Mouse (Mus musculus): Measurements from ENCODE around the gene Calcoco1. TPM values are rescaled to one million over a fixed set of nuclear protein-coding genes. Genes with fewer than 3 reads are reported as not detected.

The Calcoco1 gene
- 9.6 and 11.3 TPM in 2 replicates for polyA plus RNA-seq (2012)

GRCm38 (mm10) chr15:102721980-102722475, at the start of gene Calcoco1:
TSS of gene Calcoco1 (minus strand) at chr15:102722178.
- no peak for TF ChIP-seq GATA1 (IDR thresholded peaks at IDR 0.05; ENCODE audit: low read length)

DNA sequence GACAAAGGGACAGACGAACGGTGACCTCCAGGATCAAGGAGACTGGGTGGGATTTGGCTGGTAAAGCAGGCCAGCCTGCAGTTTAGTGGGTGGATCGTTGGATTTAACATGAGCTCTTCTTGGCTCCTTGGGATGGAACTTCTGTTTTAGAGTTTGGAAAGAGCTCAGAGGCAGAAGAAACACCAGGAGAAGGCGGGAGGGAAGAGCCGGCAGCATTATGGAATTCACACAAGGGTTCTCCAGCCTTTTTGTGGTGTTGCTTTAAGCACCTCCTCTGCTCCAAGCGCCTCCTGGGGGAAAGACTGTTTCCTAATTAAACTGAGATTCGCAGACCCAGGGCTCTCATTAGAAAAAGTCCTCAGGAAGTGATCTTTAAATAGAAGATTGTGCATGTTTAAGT, 48.9 kb upstream of the Calcoco1 start:
- no peak for TF ChIP-seq GATA1 (IDR thresholded peaks at IDR 0.05; ENCODE audit: low read length)

DNA sequence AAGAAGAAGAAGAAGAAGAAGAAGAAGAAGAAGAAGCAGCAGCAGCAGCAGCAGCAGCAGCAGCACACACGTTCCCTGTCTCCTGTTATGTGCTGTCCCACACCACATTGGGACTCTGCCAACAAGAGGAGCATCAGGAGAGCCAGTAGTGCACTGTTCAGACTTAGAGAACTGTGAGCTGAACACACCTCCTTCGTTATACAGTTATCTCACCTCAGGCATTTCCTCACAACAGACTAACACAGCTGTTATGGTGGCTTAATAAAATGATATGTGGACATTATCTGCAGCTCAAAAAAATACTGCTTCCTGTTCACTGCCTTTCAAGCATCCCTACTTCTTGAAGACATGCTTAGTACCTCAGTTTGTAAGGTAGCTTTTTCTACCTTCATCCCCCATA, 43.2 kb upstream of the Calcoco1 start:
- TF ChIP-seq GATA1 (IDR thresholded peaks at IDR 0.05; ENCODE audit: low read length): no peak

GRCm38 (mm10) chr15:102761745-102762378, 39.9 kb upstream of the Calcoco1 start:
- TF ChIP-seq GATA1 (IDR thresholded peaks at IDR 0.05; ENCODE audit: low read length): no peak

- no peak for TF ChIP-seq GATA1 (IDR thresholded peaks at IDR 0.05; ENCODE audit: low read length)
Measured at GRCm38 (mm10) chr15:102757686-102758085, 35.7 kb upstream of the Calcoco1 start.

- no peak for TF ChIP-seq GATA1 (IDR thresholded peaks at IDR 0.05; ENCODE audit: low read length)
Measured at GRCm38 (mm10) chr15:102755053-102755452, 33.1 kb upstream of the Calcoco1 start.

DNA sequence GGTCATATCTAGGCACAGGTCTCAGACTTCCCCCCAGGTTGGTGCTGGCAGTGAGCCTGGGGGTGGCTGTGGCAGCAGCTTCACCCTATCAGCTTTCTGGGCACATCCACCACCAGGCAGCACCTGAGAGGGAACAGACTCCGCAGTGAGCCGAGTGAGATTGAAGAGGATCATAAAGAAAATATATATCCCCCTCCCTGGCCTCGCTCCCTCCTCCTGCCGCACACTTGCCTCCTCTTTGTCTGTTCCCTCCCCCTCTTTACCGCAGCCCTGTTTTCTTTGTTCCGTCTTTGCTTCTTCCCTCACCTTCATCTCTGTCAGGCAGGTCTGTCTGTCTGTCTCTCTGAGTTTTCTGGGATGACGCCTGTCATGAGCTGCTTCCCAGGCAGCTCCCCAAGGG, 32.4 kb upstream of the Calcoco1 start:
- TF ChIP-seq GATA1 (IDR thresholded peaks at IDR 0.05; ENCODE audit: low read length): no peak

DNA sequence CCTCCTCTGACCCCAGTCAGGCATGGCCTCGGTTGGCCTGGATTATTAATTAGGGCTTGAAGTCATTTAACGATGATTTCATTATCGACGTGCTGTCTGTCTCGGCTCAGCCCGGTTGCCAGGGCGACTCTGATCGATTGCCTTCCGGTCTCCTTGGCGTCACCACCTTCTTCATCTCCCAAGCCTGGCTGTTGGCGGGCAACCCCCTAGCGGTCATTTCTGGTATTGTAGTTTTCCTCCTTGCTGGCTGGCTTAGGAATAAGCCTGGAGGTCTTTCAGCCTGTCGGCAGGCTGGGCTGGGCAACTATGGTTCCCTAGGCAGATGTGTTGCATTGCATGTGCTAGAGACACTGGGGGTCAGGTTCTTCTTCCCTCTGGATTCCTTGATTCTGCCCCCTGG, 31.2 kb upstream of the Calcoco1 start:
- no peak for TF ChIP-seq GATA1 (IDR thresholded peaks at IDR 0.05; ENCODE audit: low read length)

- no peak for TF ChIP-seq GATA1 (IDR thresholded peaks at IDR 0.05; ENCODE audit: low read length)
Measured at GRCm38 (mm10) chr15:102752164-102752563, 30.2 kb upstream of the Calcoco1 start.

GRCm38 (mm10) chr15:102750241-102750640, 28.3 kb upstream of the Calcoco1 start:
- no peak for TF ChIP-seq GATA1 (IDR thresholded peaks at IDR 0.05; ENCODE audit: low read length)

DNA sequence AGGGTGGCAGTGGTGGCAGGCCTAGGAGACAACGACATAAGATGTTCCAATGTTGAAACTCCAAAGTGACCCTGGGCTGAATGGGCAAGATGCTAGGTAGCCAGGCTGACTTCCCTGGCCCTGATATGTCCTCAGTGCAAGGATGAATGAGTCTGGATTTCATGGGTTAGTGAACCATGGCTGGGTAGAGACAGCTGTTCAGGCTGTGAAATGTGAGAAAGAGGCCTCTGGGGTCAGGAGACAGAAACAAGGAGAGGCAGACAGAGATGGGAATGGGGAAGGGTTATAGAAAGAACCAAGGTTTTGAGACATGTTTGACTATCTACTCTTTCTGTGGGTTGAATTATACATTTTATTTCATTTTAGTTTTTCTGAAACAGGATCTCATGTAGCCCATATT, 27.1 kb upstream of the Calcoco1 start:
- TF ChIP-seq GATA1 (IDR thresholded peaks at IDR 0.05; ENCODE audit: low read length): no peak

- no peak for TF ChIP-seq GATA1 (IDR thresholded peaks at IDR 0.05; ENCODE audit: low read length)
Measured at GRCm38 (mm10) chr15:102747853-102748252, 25.9 kb upstream of the Calcoco1 start.

DNA sequence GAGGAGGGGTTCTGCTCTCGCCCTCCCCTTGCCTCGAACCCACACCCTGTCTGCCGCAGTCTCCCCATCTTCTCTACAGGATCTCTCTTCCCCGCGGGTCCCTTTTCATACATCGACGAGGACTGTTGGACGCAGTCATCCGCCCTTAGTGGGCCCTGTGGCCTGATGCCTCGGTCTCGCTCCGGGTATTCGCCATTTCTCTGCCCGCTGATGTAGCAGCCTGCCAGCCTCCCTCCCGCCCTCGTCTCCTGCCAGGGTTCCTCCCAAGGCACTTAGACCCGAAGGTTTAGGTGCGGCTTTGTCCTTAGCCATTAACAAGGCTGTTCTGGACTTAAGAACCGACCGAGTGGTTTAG, 25.3 kb upstream of the Calcoco1 start:
- no peak for TF ChIP-seq GATA1 (IDR thresholded peaks at IDR 0.05; ENCODE audit: low read length)

DNA sequence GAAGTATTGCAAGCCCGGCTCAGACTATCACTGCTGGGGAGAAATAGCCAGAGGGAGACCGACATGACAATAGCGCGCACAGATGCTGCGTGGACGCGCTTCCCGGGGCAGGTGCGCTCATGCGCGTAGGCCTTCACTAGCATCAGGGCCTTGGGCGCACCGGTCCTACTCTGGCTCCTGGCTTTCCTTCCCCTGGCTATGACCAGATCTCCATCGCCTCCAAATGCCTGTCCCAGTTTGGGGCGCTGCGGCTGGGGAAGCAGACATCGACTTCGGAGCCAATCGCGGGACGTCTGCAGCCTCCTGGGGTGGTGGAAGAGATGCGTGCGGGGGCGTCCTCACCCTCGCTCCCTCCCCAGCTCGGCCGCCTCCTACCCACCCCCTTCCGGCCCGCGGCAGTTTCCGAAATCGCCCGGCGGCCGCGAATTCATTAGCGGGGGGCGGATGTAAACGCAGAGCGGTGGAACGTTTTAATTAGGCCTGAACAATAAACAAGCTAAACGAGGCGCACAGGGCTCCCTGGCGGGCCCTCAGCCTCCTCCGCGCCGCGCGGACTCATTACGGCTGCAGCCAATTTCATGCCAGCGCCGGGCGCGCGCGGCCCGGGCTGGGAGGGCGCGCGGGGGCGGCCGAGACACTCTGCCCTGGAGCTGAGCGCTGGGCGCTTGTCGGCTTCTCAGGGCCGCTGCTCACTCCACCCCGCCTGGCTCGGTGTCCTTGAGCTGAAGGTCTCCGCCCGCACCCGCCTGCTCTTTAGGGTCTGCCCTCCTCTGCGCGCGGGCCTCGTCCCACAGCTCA, 24.7 kb upstream of the Calcoco1 start:
- no peak for TF ChIP-seq GATA1 (IDR thresholded peaks at IDR 0.05; ENCODE audit: low read length)

DNA sequence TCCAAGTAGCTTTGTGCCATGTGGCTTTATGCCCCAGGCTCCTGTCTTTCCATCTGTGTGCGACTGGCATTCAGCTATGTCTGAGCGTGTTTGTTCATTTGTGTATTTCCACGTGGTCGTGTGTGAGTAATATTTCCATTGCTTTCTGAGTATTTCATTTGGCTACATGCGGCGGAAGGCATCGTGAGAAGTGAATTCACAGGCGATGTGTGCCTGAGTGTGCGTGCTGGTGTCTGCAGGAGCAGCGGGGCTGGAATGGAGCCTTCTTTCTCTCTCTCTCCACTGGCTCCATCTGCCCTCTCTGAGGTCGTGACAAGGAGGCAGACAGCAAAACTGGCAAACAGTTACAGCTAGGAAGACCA, 24.1 kb upstream of the Calcoco1 start:
- no peak for TF ChIP-seq GATA1 (IDR thresholded peaks at IDR 0.05; ENCODE audit: low read length)

DNA sequence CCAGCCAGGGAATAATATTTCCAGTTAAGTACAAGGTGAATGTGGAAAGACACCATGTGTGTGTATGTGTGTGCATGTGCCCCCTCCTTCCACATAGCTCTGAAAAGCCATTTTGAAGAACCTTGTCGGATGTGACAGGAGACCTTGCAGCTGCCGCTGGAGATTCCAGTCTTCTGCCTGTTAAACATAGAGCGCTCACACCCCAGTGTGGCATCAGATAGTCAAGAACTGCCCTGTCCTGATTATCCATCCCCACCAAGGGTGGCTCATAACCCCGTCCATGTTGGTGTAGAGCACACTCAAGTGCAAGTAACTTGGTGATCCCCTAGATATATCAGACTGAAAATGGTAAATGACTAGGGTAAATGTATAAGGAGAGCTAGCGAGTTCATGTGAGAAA, 23.4 kb upstream of the Calcoco1 start:
- no peak for TF ChIP-seq GATA1 (IDR thresholded peaks at IDR 0.05; ENCODE audit: low read length)

- TF ChIP-seq GATA1 (IDR thresholded peaks at IDR 0.05; ENCODE audit: low read length): no peak
Measured at GRCm38 (mm10) chr15:102744831-102745230, 22.9 kb upstream of the Calcoco1 start.
